16 mouse cellular contexts compared by ENCODE assay signal in genomic region chr5:140579221-140579620, GRCm38 (mm10). TPM values are rescaled to one million over a fixed set of nuclear protein-coding genes. Genes with fewer than 3 reads are reported as not detected.
A peak's percentile ranks its signal among the peaks of the same experiment; 100 is the strongest.
DNase-seq lines count a peak whose midpoint lies in the region; ATAC-seq and TF ChIP-seq lines count a peak whose summit lies in the region.
"Had no signal": no experiment of that assay in that cellular context is flagged by ENCODE, and none has a peak within 500 bp of the region (broad histone marks: within the 10 kb centered on the region; RNA-seq: fewer than 3 reads in every experiment).

No protein-coding gene starts in this region.

- H3K27me3 ChIP-seq in forebrain, embryonic 12.5 days: no peaks in the 10 kb centered on the region
- H3K27me3 ChIP-seq in forebrain, postnatal 0 days (ENCODE audit: insufficient read depth, low read length): no peaks in the 10 kb centered on the region
- no peaks in the 10 kb centered on the region for H3K27me3 ChIP-seq in neural tube, embryonic 12.5 days (replicated peaks)
- H3K27me3 ChIP-seq in hindbrain, embryonic 13.5 days: no peaks in the 10 kb centered on the region; the same call in 1 of the 2 replicates
- no peaks in the 10 kb centered on the region for H3K27me3 ChIP-seq in neural tube, embryonic 14.5 days (ENCODE audit: control insufficient read depth, insufficient read depth, low read length)

- ATAC-seq in forebrain, embryonic 12.5 days (ENCODE audit: low FRiP score): no peak
- ATAC-seq in forebrain, postnatal 0 days: no peak
- peak; percentile 2; the same call in 1 of the 2 replicates for ATAC-seq in neural tube, embryonic 12.5 days (ENCODE audit: low FRiP score, low read depth)
- no peak for ATAC-seq in hindbrain, embryonic 13.5 days (ENCODE audit: low FRiP score)
- ATAC-seq in neural tube, embryonic 14.5 days (ENCODE audit: low read depth): 0 out of 2 replicates have a peak, but pooled peaks have one; percentile 7
- ATAC-seq in megakaryocyte-erythroid progenitor cell, adult 5-6 weeks (replicated peaks; ENCODE audit: low FRiP score, low TSS enrichment, poor library complexity, severe bottlenecking): no peak
- ATAC-seq: intestine, postnatal 0 days had no signal

- H3K4me3 ChIP-seq in forebrain, embryonic 12.5 days (replicated peaks): no peak overlapping the region
- H3K4me3 ChIP-seq in forebrain, postnatal 0 days (ENCODE audit: low read depth, low read length): no peak overlapping the region
- no peak overlapping the region for H3K4me3 ChIP-seq in neural tube, embryonic 12.5 days
- no peak overlapping the region for H3K4me3 ChIP-seq in hindbrain, embryonic 13.5 days
- no peak overlapping the region for H3K4me3 ChIP-seq in neural tube, embryonic 14.5 days (ENCODE audit: low read depth, low read length)
- H3K4me3 ChIP-seq: liver, embryonic 15.5 days had no signal

- 0 out of 2 replicates have a peak overlapping the region, but pooled peaks have one; percentile 12 for H3K9ac ChIP-seq in forebrain, embryonic 12.5 days
- no peak overlapping the region for H3K9ac ChIP-seq in forebrain, postnatal 0 days
- H3K9ac ChIP-seq in neural tube, embryonic 12.5 days: 0 out of 2 replicates have a peak overlapping the region, but pooled peaks have one; percentile 21
- 0 out of 2 replicates have a peak overlapping the region, but pooled peaks have one; percentile 21 for H3K9ac ChIP-seq in hindbrain, embryonic 13.5 days
- H3K9ac ChIP-seq in neural tube, embryonic 14.5 days (replicated peaks; ENCODE audit: low read depth, low read length): no peak overlapping the region
- H3K9ac ChIP-seq: liver, embryonic 15.5 days had no signal

- H3K4me2 ChIP-seq in forebrain, embryonic 12.5 days: peak overlapping the region; percentile 6; the same call in 1 of the 2 replicates
- no peak overlapping the region for H3K4me2 ChIP-seq in forebrain, postnatal 0 days (ENCODE audit: low read depth)
- peak overlapping the region; percentile 28; the same call in 1 of the 2 replicates for H3K4me2 ChIP-seq in neural tube, embryonic 12.5 days (replicated peaks)
- no peak overlapping the region for H3K4me2 ChIP-seq in hindbrain, embryonic 13.5 days
- H3K4me2 ChIP-seq in neural tube, embryonic 14.5 days (ENCODE audit: low read depth, low read length): no peak overlapping the region
- H3K4me2 ChIP-seq: liver, embryonic 15.5 days had no signal

- H3K36me3 ChIP-seq in forebrain, embryonic 12.5 days (replicated peaks): no peaks in the 10 kb centered on the region
- no peaks in the 10 kb centered on the region for H3K36me3 ChIP-seq in forebrain, postnatal 0 days (ENCODE audit: insufficient read depth)
- no peaks in the 10 kb centered on the region for H3K36me3 ChIP-seq in neural tube, embryonic 12.5 days
- H3K36me3 ChIP-seq in hindbrain, embryonic 13.5 days: no peaks in the 10 kb centered on the region
- no peaks in the 10 kb centered on the region for H3K36me3 ChIP-seq in neural tube, embryonic 14.5 days (ENCODE audit: control insufficient read depth, insufficient read depth, low read length)
- H3K36me3 ChIP-seq: liver, embryonic 15.5 days had no signal

- H3K27ac ChIP-seq in forebrain, embryonic 12.5 days: peak overlapping the region; percentile 86
- no peak overlapping the region for H3K27ac ChIP-seq in forebrain, postnatal 0 days (ENCODE audit: low read depth, low read length)
- peak overlapping the region; percentile 16; the same call in 1 of the 2 replicates for H3K27ac ChIP-seq in neural tube, embryonic 12.5 days
- no peak overlapping the region for H3K27ac ChIP-seq in hindbrain, embryonic 13.5 days
- no peak overlapping the region for H3K27ac ChIP-seq in neural tube, embryonic 14.5 days (ENCODE audit: low read depth, low read length)
- H3K27ac ChIP-seq: liver, embryonic 15.5 days had no signal

- TF ChIP-seq CTCF in forebrain, postnatal 0 days (IDR thresholded peaks at IDR 0.05; ENCODE audit: low read depth): no peak

- DNase-seq in forebrain, postnatal 0 days: no peak
- no peak for DNase-seq in neural tube, embryonic 10.5 days (ENCODE audit: extremely low spot score, low spot score)
- DNase-seq in urinary bladder, adult 18-20 months (ENCODE audit: low spot score in 2 of 2): no peak
- DNase-seq: heart, adult 11 months; heart, postnatal 14 days had no signal

- H3K9me3 ChIP-seq in forebrain, embryonic 12.5 days: no peaks in the 10 kb centered on the region
- H3K9me3 ChIP-seq in forebrain, postnatal 0 days (ENCODE audit: low read length): no peaks in the 10 kb centered on the region
- no peaks in the 10 kb centered on the region for H3K9me3 ChIP-seq in neural tube, embryonic 12.5 days
- H3K9me3 ChIP-seq in hindbrain, embryonic 13.5 days: no peaks in the 10 kb centered on the region
- H3K9me3 ChIP-seq in neural tube, embryonic 14.5 days (ENCODE audit: control insufficient read depth, low read length): no peaks in the 10 kb centered on the region
- H3K9me3 ChIP-seq: liver, embryonic 15.5 days had no signal

- H3K4me1 ChIP-seq in forebrain, embryonic 12.5 days: peaks cover 55% of the 10 kb centered on the region
- no peaks in the 10 kb centered on the region for H3K4me1 ChIP-seq in forebrain, postnatal 0 days (ENCODE audit: insufficient read depth)
- peaks cover 54% of the 10 kb centered on the region for H3K4me1 ChIP-seq in neural tube, embryonic 12.5 days
- peaks cover 45% of the 10 kb centered on the region for H3K4me1 ChIP-seq in hindbrain, embryonic 13.5 days (replicated peaks)
- peaks cover 21% of the 10 kb centered on the region; the same call in 1 of the 2 replicates for H3K4me1 ChIP-seq in neural tube, embryonic 14.5 days (ENCODE audit: control insufficient read depth, insufficient read depth, low read length)

- WGBS in forebrain, embryonic 12.5 days: 22% methylated on average over 9 of the region's 9 CpGs
- 24% methylated on average over 9 of the region's 9 CpGs for WGBS in forebrain, postnatal 0 days
- whole genome bisulfite sequencing in neural tube, embryonic 12.5 days: 24% methylated on average over 9 of the region's 9 CpGs
- WGBS in hindbrain, embryonic 13.5 days: 21% methylated on average over 9 of the region's 9 CpGs
- 23% methylated on average over 9 of the region's 9 CpGs for WGBS in neural tube, embryonic 14.5 days

RNA-seq across cellular contexts. Expression of gene Grifin, which starts 14.3 kb away (rescaled TPM):
- not detected in 2 replicates for polyA plus RNA-seq in forebrain, embryonic 12.5 days (2016; fragmentation: Nextera tagmentation; extraction: Ambion mirVana)
- not detected in 2 replicates for total RNA-seq in forebrain, postnatal 0 days (2014; rRNA removed)
- polyA plus RNA-seq in forebrain, postnatal 0 days (2015; fragmentation: Nextera tagmentation; extraction: Ambion mirVana): 0.36 TPM in 1 of 2 replicates, not detected in the other
- polyA plus RNA-seq in neural tube, embryonic 12.5 days (2016; fragmentation: Nextera tagmentation; extraction: Ambion mirVana): not detected in 2 replicates
- not detected in 2 replicates for polyA plus RNA-seq in hindbrain, embryonic 13.5 days (2015; fragmentation: Nextera tagmentation; extraction: Ambion mirVana)
- not detected in 2 replicates for polyA plus RNA-seq in neural tube, embryonic 14.5 days (2014; fragmentation: Nextera tagmentation; extraction: Ambion mirVana)
- not detected in 2 replicates for total RNA-seq in megakaryocyte-erythroid progenitor cell, adult 5-6 weeks (2014; fragmentation: Nextera tagmentation)
- total RNA-seq in megakaryocyte-erythroid progenitor cell, adult 5-6 weeks (2017): not detected in 2 replicates
- total RNA-seq: adrenal gland, postnatal 4 days; common myeloid progenitor, adult 5-6 weeks; heart, postnatal 14 days; MEL had no signal
- polyA plus RNA-seq: large intestine, adult 2 months had no signal

RNA-seq across cellular contexts. Expression of gene Lfng, which starts 27.9 kb away (rescaled TPM):
- 30.9 and 32.8 TPM in 2 replicates for polyA plus RNA-seq in forebrain, embryonic 12.5 days (2016; fragmentation: Nextera tagmentation; extraction: Ambion mirVana)
- total RNA-seq in forebrain, postnatal 0 days (2014; rRNA removed): 39.4 and 53.7 TPM in 2 replicates
- polyA plus RNA-seq in forebrain, postnatal 0 days (2015; fragmentation: Nextera tagmentation; extraction: Ambion mirVana): 19.2 and 23.0 TPM in 2 replicates
- 30.5 and 34.5 TPM in 2 replicates for polyA plus RNA-seq in neural tube, embryonic 12.5 days (2016; fragmentation: Nextera tagmentation; extraction: Ambion mirVana)
- polyA plus RNA-seq in hindbrain, embryonic 13.5 days (2015; fragmentation: Nextera tagmentation; extraction: Ambion mirVana): 22.9 and 27.1 TPM in 2 replicates
- polyA plus RNA-seq in neural tube, embryonic 14.5 days (2014; fragmentation: Nextera tagmentation; extraction: Ambion mirVana): 17.7 and 18.2 TPM in 2 replicates
- 17.6 and 38.9 TPM in 2 replicates for total RNA-seq in megakaryocyte-erythroid progenitor cell, adult 5-6 weeks (2014; fragmentation: Nextera tagmentation)
- 21.3 and 22.9 TPM in 2 replicates for total RNA-seq in megakaryocyte-erythroid progenitor cell, adult 5-6 weeks (2017)

Comparison
In these comparisons a context has a peak if more than half of its experiments do, and no peak if none do; other contexts are left out.
1. H3K27ac ChIP-seq: peak in forebrain, embryonic 12.5 days (single experiment) and neural tube, embryonic 12.5 days (single experiment); none in forebrain, postnatal 0 days (single experiment), hindbrain, embryonic 13.5 days (single experiment) and neural tube, embryonic 14.5 days (single experiment).
2. H3K4me2 ChIP-seq: peak in forebrain, embryonic 12.5 days (single experiment) and neural tube, embryonic 12.5 days (single experiment); none in forebrain, postnatal 0 days (single experiment), hindbrain, embryonic 13.5 days (single experiment) and neural tube, embryonic 14.5 days (single experiment).
3. H3K9ac ChIP-seq: peak in forebrain, embryonic 12.5 days (single experiment), neural tube, embryonic 12.5 days (single experiment) and hindbrain, embryonic 13.5 days (single experiment); none in forebrain, postnatal 0 days (single experiment) and neural tube, embryonic 14.5 days (single experiment).
4. ATAC-seq: peak in neural tube, embryonic 12.5 days (single experiment) and neural tube, embryonic 14.5 days (single experiment); none in forebrain, embryonic 12.5 days (single experiment), forebrain, postnatal 0 days (single experiment), hindbrain, embryonic 13.5 days (single experiment) and megakaryocyte-erythroid progenitor cell, adult 5-6 weeks (single experiment).